Mouse (Mus musculus): Measurements from ENCODE around the gene Car5b. TPM values are rescaled to one million over a fixed set of nuclear protein-coding genes. Genes with fewer than 3 reads are reported as not detected.
A peak's percentile ranks its signal among the peaks of the same experiment; 100 is the strongest.

The Car5b gene
- 0.33 and 0.81 TPM in 2 replicates for polyA plus RNA-seq (2012; rRNA removed)

DNA sequence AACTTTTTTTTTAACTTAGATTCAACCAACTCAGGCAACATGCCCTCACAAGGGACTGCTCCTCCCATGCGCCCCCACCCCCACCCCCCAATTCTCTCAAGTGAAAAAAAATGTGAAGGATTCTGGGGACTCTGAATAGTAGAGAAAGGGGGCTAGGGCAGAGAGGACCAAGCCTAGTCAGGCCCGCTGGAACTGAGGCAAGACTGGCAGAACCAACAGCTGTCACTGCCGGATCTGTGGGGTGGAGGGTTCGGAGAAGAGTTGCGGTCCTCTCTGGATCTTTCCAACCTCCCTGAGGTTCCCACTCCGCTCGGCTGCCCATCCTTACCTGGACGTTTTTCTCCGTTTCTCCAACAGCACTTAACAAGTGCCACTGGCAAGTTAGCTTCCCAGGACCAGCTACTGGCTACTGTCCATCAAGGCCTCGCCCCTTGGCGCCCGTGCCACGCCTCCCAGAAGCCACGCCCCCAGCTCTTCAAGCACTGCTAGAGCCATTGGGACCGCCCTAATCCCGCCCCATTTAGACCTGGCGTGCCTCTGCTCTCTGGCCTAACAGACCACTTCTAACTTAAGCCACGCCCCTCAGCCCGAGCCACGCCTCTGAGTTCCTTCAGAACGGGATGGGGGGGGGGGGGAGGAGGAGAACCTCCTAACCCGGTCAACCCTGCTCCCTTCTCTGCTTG lies at the start of gene Car5b:
Gene Car5b (minus strand): TSS at position 391 of the 683 bp plus-strand sequence.
- TF ChIP-seq POLR2A (IDR thresholded peaks at IDR 0.05; ENCODE audit: borderline replicate concordance, extremely low read depth, insufficient read depth, insufficient read length, poor library complexity, severe bottlenecking) (no peak), CTCF (IDR thresholded peaks at IDR 0.05; ENCODE audit: borderline replicate concordance, extremely low read depth, insufficient read depth, insufficient read length) (no peak)
- peak; percentile 88 for DNase-seq (ENCODE audit: low read depth)

- peak; percentile 99 for DNase-seq (ENCODE audit: low read depth)
Measured at GRCm38 (mm10) chrX:164076040-164076775, 48.4 kb upstream of the Car5b start, which contains the start of gene Siah1b. Gene Siah1b (minus strand): TSS chrX:164076493.

GRCm38 (mm10) chrX:164068968-164069367 lies 41.2 kb upstream of the Car5b start:
- no peak for TF ChIP-seq CTCF (IDR thresholded peaks at IDR 0.05; ENCODE audit: borderline replicate concordance, extremely low read depth, insufficient read depth, insufficient read length)
- no peak for TF ChIP-seq POLR2A (IDR thresholded peaks at IDR 0.05; ENCODE audit: borderline replicate concordance, extremely low read depth, insufficient read depth, insufficient read length, poor library complexity, severe bottlenecking)
- no peak for DNase-seq (ENCODE audit: low read depth)

More at GRCm38 (mm10) chrX:164076040-164076775, 48.4 kb upstream of the Car5b start, which contains the start of gene Siah1b:
- TF ChIP-seq POLR2A (IDR thresholded peaks at IDR 0.05; ENCODE audit: borderline replicate concordance, extremely low read depth, insufficient read depth, insufficient read length, poor library complexity, severe bottlenecking) (no peak), CTCF (IDR thresholded peaks at IDR 0.05; ENCODE audit: borderline replicate concordance, extremely low read depth, insufficient read depth, insufficient read length) (no peak)

GRCm38 (mm10) chrX:164066185-164066584 lies 38.4 kb upstream of the Car5b start:
- TF ChIP-seq POLR2A (IDR thresholded peaks at IDR 0.05; ENCODE audit: borderline replicate concordance, extremely low read depth, insufficient read depth, insufficient read length, poor library complexity, severe bottlenecking) (no peak), CTCF (IDR thresholded peaks at IDR 0.05; ENCODE audit: borderline replicate concordance, extremely low read depth, insufficient read depth, insufficient read length) (peak; percentile 74; the same call in 1 of the 2 replicates)

DNA sequence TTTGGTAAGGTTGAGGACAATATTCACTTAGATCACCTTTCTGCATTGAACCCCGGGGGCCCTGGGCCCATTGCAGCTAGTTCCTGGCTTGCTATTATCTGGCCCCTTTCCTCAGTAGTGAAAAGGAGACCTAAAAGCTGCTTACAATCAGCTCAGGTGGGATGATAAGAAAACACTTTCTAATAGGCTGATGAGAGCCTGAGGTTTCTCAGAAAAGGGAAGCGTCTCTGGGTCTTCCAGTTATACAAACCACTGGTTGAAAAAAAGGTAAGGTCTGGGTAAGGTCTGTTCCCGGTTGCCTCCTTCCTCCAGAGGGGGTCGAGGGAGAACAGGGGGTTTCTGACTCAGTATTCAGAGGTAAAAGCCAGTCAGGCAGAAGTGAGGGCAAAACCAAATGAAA lies 31.3 kb upstream of the Car5b start:
- TF ChIP-seq CTCF (IDR thresholded peaks at IDR 0.05; ENCODE audit: borderline replicate concordance, extremely low read depth, insufficient read depth, insufficient read length) (no peak), POLR2A (IDR thresholded peaks at IDR 0.05; ENCODE audit: borderline replicate concordance, extremely low read depth, insufficient read depth, insufficient read length, poor library complexity, severe bottlenecking) (no peak)
- no peak for DNase-seq (ENCODE audit: low read depth)

More at GRCm38 (mm10) chrX:164066185-164066584, 38.4 kb upstream of the Car5b start:
- peak; percentile 87 for DNase-seq (ENCODE audit: low read depth)

DNA sequence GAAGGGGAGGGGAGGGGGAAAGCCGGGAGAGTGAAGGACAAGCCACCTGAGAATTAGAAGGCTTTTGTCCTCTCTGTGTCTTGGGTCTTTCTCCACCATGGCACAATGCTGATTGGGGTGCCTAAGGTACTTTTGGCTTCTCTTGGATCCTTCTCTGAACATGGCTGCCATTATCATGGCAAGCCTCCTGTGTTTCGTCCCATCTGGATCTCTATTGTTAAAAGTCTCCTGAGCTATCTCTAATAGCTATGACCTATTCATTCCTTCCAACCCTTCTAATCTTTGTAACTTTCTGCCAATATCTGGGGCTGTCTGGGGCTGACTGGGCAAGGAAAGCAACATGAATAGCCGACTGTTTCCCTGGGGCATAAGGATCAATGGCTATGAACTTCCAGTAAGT lies 30.7 kb upstream of the Car5b start:
- TF ChIP-seq CTCF (IDR thresholded peaks at IDR 0.05; ENCODE audit: borderline replicate concordance, extremely low read depth, insufficient read depth, insufficient read length) (no peak), POLR2A (IDR thresholded peaks at IDR 0.05; ENCODE audit: borderline replicate concordance, extremely low read depth, insufficient read depth, insufficient read length, poor library complexity, severe bottlenecking) (no peak)
- no peak for DNase-seq (ENCODE audit: low read depth)

GRCm38 (mm10) chrX:164055726-164056125 lies 27.9 kb upstream of the Car5b start:
- TF ChIP-seq CTCF (IDR thresholded peaks at IDR 0.05; ENCODE audit: borderline replicate concordance, extremely low read depth, insufficient read depth, insufficient read length) (no peak), POLR2A (IDR thresholded peaks at IDR 0.05; ENCODE audit: borderline replicate concordance, extremely low read depth, insufficient read depth, insufficient read length, poor library complexity, severe bottlenecking) (no peak)
- no peak for DNase-seq (ENCODE audit: low read depth)

DNA sequence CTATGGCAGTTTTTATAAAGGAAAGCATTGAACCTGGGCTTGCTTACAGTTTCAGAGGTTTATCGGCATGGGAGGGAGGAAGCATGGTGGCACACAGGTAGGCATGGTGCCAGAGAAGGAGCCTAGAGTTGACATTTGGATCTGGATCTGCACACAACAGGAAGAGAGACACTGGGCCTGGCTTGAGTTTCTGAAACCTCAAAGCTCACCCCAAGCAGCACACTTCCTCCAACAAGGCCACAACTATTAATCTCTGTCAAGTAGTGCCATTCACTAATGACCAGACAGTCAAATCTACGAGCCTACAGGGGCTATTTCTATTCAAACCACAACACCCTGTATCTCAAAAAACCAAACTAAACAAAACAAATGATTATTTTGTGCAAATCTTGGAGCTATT lies 18.9 kb upstream of the Car5b start:
- TF ChIP-seq CTCF (IDR thresholded peaks at IDR 0.05; ENCODE audit: borderline replicate concordance, extremely low read depth, insufficient read depth, insufficient read length) (no peak), POLR2A (IDR thresholded peaks at IDR 0.05; ENCODE audit: borderline replicate concordance, extremely low read depth, insufficient read depth, insufficient read length, poor library complexity, severe bottlenecking) (no peak)
- DNase-seq (ENCODE audit: low read depth), result no peak

- DNase-seq (ENCODE audit: low read depth), result no peak
- TF ChIP-seq CTCF (IDR thresholded peaks at IDR 0.05; ENCODE audit: borderline replicate concordance, extremely low read depth, insufficient read depth, insufficient read length) (no peak), POLR2A (IDR thresholded peaks at IDR 0.05; ENCODE audit: borderline replicate concordance, extremely low read depth, insufficient read depth, insufficient read length, poor library complexity, severe bottlenecking) (no peak)
Measured at GRCm38 (mm10) chrX:164042069-164042468, 14.3 kb upstream of the Car5b start.

DNA sequence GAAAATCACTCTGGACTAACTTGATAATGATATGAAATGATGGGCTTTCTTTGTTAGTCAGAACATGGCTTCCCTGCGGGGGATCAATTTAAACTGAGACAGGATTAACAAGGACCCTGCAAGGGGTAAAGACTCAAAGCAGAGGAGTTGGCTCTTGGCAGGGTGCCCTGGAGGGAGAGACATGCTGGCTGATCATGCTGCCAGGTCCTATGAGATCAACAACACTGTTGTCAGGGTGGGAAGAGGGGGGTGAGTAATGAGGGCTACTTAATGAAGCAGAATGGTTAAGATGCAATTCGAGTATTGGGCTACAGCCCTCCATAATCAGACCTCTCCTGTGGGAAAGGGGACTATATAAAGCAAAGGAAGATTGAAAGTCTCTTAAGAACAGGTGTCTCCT lies 11.1 kb upstream of the Car5b start:
- DNase-seq (ENCODE audit: low read depth), result peak; percentile 85
- TF ChIP-seq POLR2A (IDR thresholded peaks at IDR 0.05; ENCODE audit: borderline replicate concordance, extremely low read depth, insufficient read depth, insufficient read length, poor library complexity, severe bottlenecking) (no peak), CTCF (IDR thresholded peaks at IDR 0.05; ENCODE audit: borderline replicate concordance, extremely low read depth, insufficient read depth, insufficient read length) (no peak)

- TF ChIP-seq POLR2A (IDR thresholded peaks at IDR 0.05; ENCODE audit: borderline replicate concordance, extremely low read depth, insufficient read depth, insufficient read length, poor library complexity, severe bottlenecking), result no peak
- no peak for TF ChIP-seq CTCF (IDR thresholded peaks at IDR 0.05; ENCODE audit: borderline replicate concordance, extremely low read depth, insufficient read depth, insufficient read length)
- no peak for DNase-seq (ENCODE audit: low read depth)
Measured at GRCm38 (mm10) chrX:164035931-164036330, 8.1 kb upstream of the Car5b start.
